Mouse (Mus musculus) hindbrain, embryonic 11.5 days (tissue): ENCODE results near the gene Rasal3. TPM values are rescaled to one million over a fixed set of nuclear protein-coding genes. Genes with fewer than 3 reads are reported as not detected.
A peak's percentile ranks its signal among the peaks of the same experiment; 100 is the strongest.

Experiments
- ATAC-seq: fragments of 200-750 bp; cut with Nextera tagmentation; 2 replicates; pipeline ENCODE4 v1.8.0; 2017; ENCODE audit warnings: mild to moderate bottlenecking, moderate TSS enrichment, moderate library complexity; ENCODE audit not compliant: low FRiP score
- DNase-seq: peaks from one replicate; pipeline ENCODE4 v3.0.0-alpha.2; 2015; ENCODE audit warnings: low spot score
- H3K27ac ChIP-seq: fragments of 300-500 bp; sonication (generic); 2 replicates; pipeline ENCODE4 v1.5.1; 2014; ENCODE audit warnings: mild to moderate bottlenecking, low read depth, low read length
- H3K27me3 ChIP-seq: fragments of 300-500 bp; sonication (generic); 2 replicates; pipeline ENCODE4 v1.6.1; 2014; ENCODE audit warnings: mild to moderate bottlenecking, low read length, moderate library complexity, mixed read lengths; ENCODE audit not compliant: control insufficient read depth, insufficient read depth
- H3K36me3 ChIP-seq: fragments of 300-500 bp; sonication (generic); 2 replicates; pipeline ENCODE4 v1.6.1; 2014; ENCODE audit warnings: mild to moderate bottlenecking, low read length, moderate library complexity, mixed read lengths; ENCODE audit not compliant: control insufficient read depth, insufficient read depth
- H3K4me1 ChIP-seq: fragments of 300-500 bp; sonication (generic); replicated peaks from 2 replicates; pipeline ENCODE4 v1.6.1; 2014; ENCODE audit warnings: low read length, mixed read lengths; ENCODE audit not compliant: control insufficient read depth, insufficient read depth
- H3K4me2 ChIP-seq: fragments of 300-500 bp; sonication (generic); replicated peaks from 2 replicates; pipeline ENCODE4 v1.6.1; 2014; ENCODE audit warnings: mild to moderate bottlenecking, low read depth, low read length
- H3K4me3 ChIP-seq: fragments of 300-500 bp; sonication (generic); 2 replicates; pipeline ENCODE4 v1.5.1; 2014; ENCODE audit warnings: low read depth, low read length
- H3K9ac ChIP-seq: fragments of 300-500 bp; sonication (generic); 2 replicates; pipeline ENCODE4 v1.6.1; 2014; ENCODE audit warnings: low read depth, low read length
- H3K9me3 ChIP-seq: fragments of 300-500 bp; sonication (generic); 2 replicates; pipeline ENCODE4 v1.6.1; 2016; ENCODE audit warnings: low read length; ENCODE audit not compliant: control insufficient read depth
- WGBS: fragments of 180-500 bp; shearing (Covaris S2); extraction: QIAGEN DNeasy Blood & Tissue Kit; methylation state at CpG from one replicate; pipeline ENCODE4 v1.1.7; 2014; 5-methylcytosine and 5-hydroxymethylcytosine counted together
- polyA plus RNA-seq: library from polyadenylated mRNA; unstranded; fragments of >200 nt; fragmentation: Nextera tagmentation; extraction: Ambion mirVana; gene quantifications from 2 replicates; pipeline ENCODE4 v1.2.1, GENCODE M21; 2014

Rasal3 gene
- polyA plus RNA-seq, 1 experiment from 2014 or later: 0.48 TPM

GRCm38 (mm10) chr17:32355031-32355430 lies 48.4 kb downstream of the Rasal3 start:
- H3K36me3 ChIP-seq: peaks cover 20% of the 10 kb centered on the region
- WGBS: 92% methylated on average over 6 of the region's 6 CpGs
- DNase-seq: no peak

GRCm38 (mm10) chr17:32354211-32354610 lies 49.2 kb downstream of the Rasal3 start:
- no peak overlapping the region for H3K4me3 ChIP-seq
- 65% methylated on average over 5 of the region's 5 CpGs for WGBS
- H3K9me3 ChIP-seq: no peaks in the 10 kb centered on the region
- H3K36me3 ChIP-seq: peaks cover 17% of the 10 kb centered on the region
- H3K4me1 ChIP-seq: no peaks in the 10 kb centered on the region; the same call in 1 of the 2 replicates
- ATAC-seq (no peak), DNase-seq (no peak)
- H3K9ac ChIP-seq: no peak overlapping the region
- no peaks in the 10 kb centered on the region for H3K27me3 ChIP-seq
- H3K27ac ChIP-seq: no peak overlapping the region
- no peak overlapping the region for H3K4me2 ChIP-seq

More at GRCm38 (mm10) chr17:32355031-32355430, 48.4 kb downstream of the Rasal3 start:
- H3K27ac ChIP-seq: no peak overlapping the region
- H3K9me3 ChIP-seq: no peaks in the 10 kb centered on the region
- no peak overlapping the region for H3K9ac ChIP-seq
- H3K4me1 ChIP-seq: no peaks in the 10 kb centered on the region
- H3K4me3 ChIP-seq: no peak overlapping the region
- H3K27me3 ChIP-seq: no peaks in the 10 kb centered on the region
- no peak for ATAC-seq
- H3K4me2 ChIP-seq: no peak overlapping the region

GRCm38 (mm10) chr17:32353696-32354095 lies 49.7 kb downstream of the Rasal3 start:
- Histone ChIP-seq H3K4me3 (no peak overlapping the region), H3K4me2 (no peak overlapping the region), H3K9me3 (no peaks in the 10 kb centered on the region), H3K4me1 (no peaks in the 10 kb centered on the region; the same call in 1 of the 2 replicates), H3K27me3 (no peaks in the 10 kb centered on the region), H3K9ac (no peak overlapping the region), H3K27ac (no peak overlapping the region), H3K36me3 (peaks cover 15% of the 10 kb centered on the region)
- DNase-seq (no peak), ATAC-seq (no peak)
- 79% methylated on average over 4 of the region's 4 CpGs for whole genome bisulfite sequencing

GRCm38 (mm10) chr17:32351726-32352125 lies 51.7 kb downstream of the Rasal3 start:
- no peak for ATAC-seq
- Histone ChIP-seq H3K27ac (no peak overlapping the region), H3K36me3 (0 out of 2 replicates have a peak, but pooled peaks cover 2% of the 10 kb centered on the region), H3K27me3 (no peaks in the 10 kb centered on the region), H3K4me1 (no peaks in the 10 kb centered on the region; the same call in 1 of the 2 replicates), H3K9me3 (no peaks in the 10 kb centered on the region), H3K9ac (no peak overlapping the region), H3K4me2 (no peak overlapping the region), H3K4me3 (no peak overlapping the region)
- no peak for DNase-seq

- H3K9me3 ChIP-seq: no peaks in the 10 kb centered on the region
- H3K4me3 ChIP-seq: peak overlapping the region; percentile 88; the same call in 1 of the 2 replicates
- DNase-seq (no peak), ATAC-seq (no peak)
- no peak overlapping the region for H3K9ac ChIP-seq
- 73% methylated on average over 3 of the region's 3 CpGs for WGBS
- H3K4me2 ChIP-seq: no peak overlapping the region
- no peaks in the 10 kb centered on the region for H3K27me3 ChIP-seq
- no peaks in the 10 kb centered on the region; the same call in 1 of the 2 replicates for H3K4me1 ChIP-seq
- 0 out of 2 replicates have a peak, but pooled peaks cover under 1% of the 10 kb centered on the region for H3K36me3 ChIP-seq
- no peak overlapping the region for H3K27ac ChIP-seq
Observed at GRCm38 (mm10) chr17:32351269-32351668, 52.1 kb downstream of the Rasal3 start.

GRCm38 (mm10) chr17:32350382-32350983 lies 52.9 kb downstream of the Rasal3 start, which contains the start of gene Akap8l:
Gene Akap8l, minus strand, starts transcription at chr17:32350607.
- Histone ChIP-seq H3K4me3 (peak within 1 kb of the TSS; percentile 88), H3K9ac (peak within 1 kb of the TSS; percentile 84), H3K27ac (peak within 1 kb of the TSS; percentile 76), H3K4me2 (peak within 1 kb of the TSS; percentile 82), H3K4me1 (no peaks in the 10 kb centered on the region; the same call in 1 of the 2 replicates), H3K9me3 (no peaks in the 10 kb centered on the region), H3K36me3 (no peaks in the 10 kb centered on the region), H3K27me3 (no peaks in the 10 kb centered on the region)
- DNase-seq (peak; percentile 96), ATAC-seq (peak; percentile 98)
- WGBS: under 1% methylated on average over 37 of the region's 37 CpGs

GRCm38 (mm10) chr17:32349851-32350381 lies 53.5 kb downstream of the Rasal3 start:
- H3K27me3 ChIP-seq: no peaks in the 10 kb centered on the region
- H3K4me3 ChIP-seq: peak overlapping the region; percentile 88
- DNase-seq (no peak), ATAC-seq (peak; percentile 48)
- H3K9ac ChIP-seq: peak overlapping the region; percentile 84
- H3K9me3 ChIP-seq: no peaks in the 10 kb centered on the region
- no peaks in the 10 kb centered on the region for H3K36me3 ChIP-seq
- no peaks in the 10 kb centered on the region; the same call in 1 of the 2 replicates for H3K4me1 ChIP-seq
- WGBS: 1% methylated on average over 24 of the region's 24 CpGs
- H3K4me2 ChIP-seq: peak overlapping the region; percentile 82
- H3K27ac ChIP-seq: peak overlapping the region; percentile 76

GRCm38 (mm10) chr17:32349037-32349732 lies 54.2 kb downstream of the Rasal3 start:
- Histone ChIP-seq H3K27me3 (no peaks in the 10 kb centered on the region), H3K36me3 (no peaks in the 10 kb centered on the region), H3K4me3 (peak overlapping the region; percentile 88), H3K9me3 (no peaks in the 10 kb centered on the region), H3K27ac (no peak overlapping the region), H3K4me1 (no peaks in the 10 kb centered on the region; the same call in 1 of the 2 replicates), H3K4me2 (peak overlapping the region; percentile 82), H3K9ac (peak overlapping the region; percentile 84)
- 17% methylated on average over 4 of the region's 4 CpGs for WGBS
- peak; percentile 63 for DNase-seq
- no peak for ATAC-seq
